Mouse (Mus musculus): ENCODE data around the gene Akap13.

DNA sequence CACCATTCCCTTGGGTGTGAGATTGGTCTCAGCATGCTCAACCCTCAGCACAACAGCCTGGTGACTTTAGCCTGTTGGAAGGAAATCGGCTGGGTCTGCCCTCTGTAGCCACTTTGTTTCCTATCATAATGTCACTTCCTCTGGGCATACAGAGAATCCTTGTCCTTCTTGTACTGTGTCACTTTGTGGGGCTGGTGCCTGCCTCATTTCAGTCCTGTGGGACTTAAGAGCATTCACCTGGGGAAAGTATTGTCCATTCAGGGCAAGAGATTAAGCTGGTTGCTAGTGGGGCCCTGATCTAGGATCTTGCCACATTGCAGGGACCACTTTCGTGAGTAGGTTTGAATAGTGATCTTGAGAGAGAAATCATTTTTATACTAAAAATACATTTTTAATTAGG lies 34.4 kb upstream of the Akap13 start:
- TF ChIP-seq POLR2A (IDR thresholded peaks at IDR 0.05; ENCODE audit: extremely low read depth, insufficient read depth, low read length): no peak
- no peak for TF ChIP-seq CTCF (IDR thresholded peaks at IDR 0.05; ENCODE audit: low read depth, low read length)
